Mouse (Mus musculus) testis, adult 2 months (tissue): ENCODE data around the gene Deaf1.

Experiments
- CTCF ChIP-seq: fragments of 200-500 bp; IDR thresholded peaks from 2 replicates; pipeline ENCODE4 v1.5.1; 2012; ENCODE audit warnings: low read depth, mild to moderate bottlenecking, inconsistent platforms, low read length, moderate library complexity; ENCODE audit not compliant: control insufficient read depth, insufficient read depth, insufficient replicate concordance
- POLR2A ChIP-seq: fragments of 200-500 bp; IDR thresholded peaks from 2 replicates; pipeline ENCODE4 v1.6.1; 2012; ENCODE audit warnings: low read depth, mild to moderate bottlenecking, inconsistent platforms, low read length, moderate library complexity; ENCODE audit not compliant: control insufficient read depth

- TF ChIP-seq POLR2A (no peak; the same call in 1 of the 2 replicates), CTCF (no peak)
Observed at GRCm38 (mm10) chr7:141261480-141261879, 66.0 kb downstream of the Deaf1 start.
